12 mouse cellular contexts compared by ENCODE assay signal in the genomic region with DNA sequence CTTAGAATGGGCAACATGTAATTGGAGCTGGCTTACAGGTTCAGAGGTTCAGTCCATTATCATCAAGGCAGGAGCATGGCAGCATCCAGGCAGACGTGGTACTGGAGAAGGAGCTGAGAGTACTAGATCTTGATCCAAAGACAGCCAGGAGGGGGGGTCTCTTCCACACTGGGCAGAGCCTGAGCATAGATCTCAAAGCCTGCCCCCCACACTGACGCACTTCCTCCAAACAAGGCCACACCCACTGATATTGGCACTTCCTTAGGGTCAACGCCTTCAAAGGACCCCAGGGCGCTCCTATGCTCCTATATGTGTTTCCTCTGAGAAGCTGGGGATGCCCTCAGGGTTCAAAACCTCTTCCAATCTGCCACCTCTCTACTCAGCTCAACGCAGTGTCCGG. TPM values are rescaled to one million over a fixed set of nuclear protein-coding genes. Genes with fewer than 3 reads are reported as not detected.
DNase-seq lines count a peak whose midpoint lies in the region; ATAC-seq and TF ChIP-seq lines count a peak whose summit lies in the region.
"Had no signal": no experiment of that assay in that cellular context is flagged by ENCODE, and none has a peak within 500 bp of the region (broad histone marks: within the 10 kb centered on the region; RNA-seq: fewer than 3 reads in every experiment).

No protein-coding gene starts in this region.

- WGBS in heart, embryonic 13.5 days: 68% methylated on average over 6 of the region's 6 CpGs
- 62% methylated on average over 6 of the region's 6 CpGs for WGBS in liver, embryonic 13.5 days (ENCODE audit: insufficient replicate concordance)
- WGBS in liver, embryonic 11.5 days: 70% methylated on average over 6 of the region's 6 CpGs

- in situ Hi-C loops in ES-E14 (cut with MboI; ENCODE audit: low sequenced_read_pairs in 2 of 2, unreplicated experiment in 2 of 2): no loop called here

- H3K4me3 ChIP-seq in heart, embryonic 13.5 days: no peak overlapping the region
- no peak overlapping the region for H3K4me3 ChIP-seq in liver, embryonic 13.5 days (replicated peaks)
- no peak overlapping the region for H3K4me3 ChIP-seq in liver, embryonic 11.5 days (ENCODE audit: low read depth, low read length)
- peak overlapping the region in 1 of 2 experiments; percentile 44; a peak in 1 of 4 replicates for H3K4me3 ChIP-seq in ES-E14 (ENCODE audit: insufficient read depth in 1 of 2, low read depth in 1 of 2, low read length in 2 of 2, poor library complexity in 1 of 2, severe bottlenecking in 1 of 2)
- H3K4me3 ChIP-seq: erythroblast, embryonic 14.5 days had no signal

- no peak for ATAC-seq in heart, embryonic 13.5 days (ENCODE audit: extremely low read depth, insufficient number of reproducible peaks, low FRiP score, low TSS enrichment)
- ATAC-seq in liver, embryonic 13.5 days (ENCODE audit: low read depth): 0 out of 2 replicates have a peak, but pooled peaks have one; percentile 29
- ATAC-seq in liver, embryonic 11.5 days (replicated peaks; ENCODE audit: low FRiP score): no peak
- ATAC-seq: hindbrain, embryonic 16.5 days had no signal

- H3K9ac ChIP-seq in heart, embryonic 13.5 days: no peak overlapping the region
- no peak overlapping the region for H3K9ac ChIP-seq in liver, embryonic 13.5 days
- no peak overlapping the region for H3K9ac ChIP-seq in liver, embryonic 11.5 days (ENCODE audit: low read depth, low read length)
- peak overlapping the region; percentile 17; the same call in 1 of the 2 replicates for H3K9ac ChIP-seq in ES-E14 (ENCODE audit: insufficient read depth, low read depth, low read length, poor library complexity, severe bottlenecking)

- H3K27me3 ChIP-seq in heart, embryonic 13.5 days (replicated peaks): no peaks in the 10 kb centered on the region
- no peaks in the 10 kb centered on the region for H3K27me3 ChIP-seq in liver, embryonic 13.5 days
- H3K27me3 ChIP-seq in liver, embryonic 11.5 days (replicated peaks; ENCODE audit: control insufficient read depth, insufficient read depth, low read length): no peaks in the 10 kb centered on the region

- H3K4me1 ChIP-seq in heart, embryonic 13.5 days: peaks cover 32% of the 10 kb centered on the region
- H3K4me1 ChIP-seq in liver, embryonic 13.5 days (replicated peaks): peaks cover 8% of the 10 kb centered on the region
- peaks cover 5% of the 10 kb centered on the region; the same call in 1 of the 2 replicates for H3K4me1 ChIP-seq in liver, embryonic 11.5 days (replicated peaks; ENCODE audit: control insufficient read depth, insufficient read depth, low read length)
- H3K4me1 ChIP-seq in ES-E14 (ENCODE audit: control insufficient read depth in 2 of 2, insufficient read depth in 2 of 2, low read length in 2 of 2, poor library complexity in 1 of 2): peaks cover 5 to 15% of the 10 kb centered on the region in 2 experiments

- no peak for DNase-seq in heart, adult 18-20 months
- DNase-seq in liver, embryonic 13.5 days: no peak
- no peak for DNase-seq in liver, embryonic 11.5 days (ENCODE audit: low spot score)
- no peak for DNase-seq in ES-E14 (ENCODE audit: low read depth, low spot score)
- DNase-seq in lung, postnatal 10 days: peak; percentile 62
- DNase-seq in cerebellum, postnatal 36 days: no peak
- DNase-seq in B cell, adult 2 months: no peak
- DNase-seq: cerebellum, adult 18-20 months had no signal

- no peaks in the 10 kb centered on the region for H3K36me3 ChIP-seq in heart, embryonic 13.5 days
- no peaks in the 10 kb centered on the region for H3K36me3 ChIP-seq in liver, embryonic 13.5 days
- no peaks in the 10 kb centered on the region for H3K36me3 ChIP-seq in liver, embryonic 11.5 days (ENCODE audit: control insufficient read depth, insufficient read depth, low read length)
- H3K36me3 ChIP-seq in ES-E14 (ENCODE audit: control insufficient read depth, insufficient read depth, low read length, poor library complexity, severe bottlenecking): no peaks in the 10 kb centered on the region

- H3K9me3 ChIP-seq in heart, embryonic 13.5 days: no peaks in the 10 kb centered on the region
- no peaks in the 10 kb centered on the region for H3K9me3 ChIP-seq in liver, embryonic 13.5 days (replicated peaks)
- H3K9me3 ChIP-seq in liver, embryonic 11.5 days (ENCODE audit: control insufficient read depth, low read length): no peaks in the 10 kb centered on the region
- H3K9me3 ChIP-seq in ES-E14 (ENCODE audit: control insufficient read depth, insufficient read depth, low read depth, low read length): no peaks in the 10 kb centered on the region

- H3K4me2 ChIP-seq in heart, embryonic 13.5 days: no peak overlapping the region
- H3K4me2 ChIP-seq in liver, embryonic 13.5 days: no peak overlapping the region
- H3K4me2 ChIP-seq in liver, embryonic 11.5 days: no peak overlapping the region
- H3K4me2 ChIP-seq: midbrain, embryonic 11.5 days had no signal

- peak overlapping the region; percentile 67 for H3K27ac ChIP-seq in heart, embryonic 13.5 days (replicated peaks)
- no peak overlapping the region; the same call in 1 of the 2 replicates for H3K27ac ChIP-seq in liver, embryonic 13.5 days
- H3K27ac ChIP-seq in liver, embryonic 11.5 days (ENCODE audit: low read depth, low read length): no peak overlapping the region
- H3K27ac ChIP-seq in ES-E14 (ENCODE audit: insufficient read depth, low read depth, low read length, poor library complexity, severe bottlenecking): peak overlapping the region; percentile 60; the same call in 1 of the 2 replicates

TF ChIP-seq in ES-E14, 5 proteins besides CTCF, POLR2A, EP300 and RAD21:
- TF ChIP-seq CHD2 (IDR thresholded peaks at IDR 0.05; ENCODE audit: low read depth, low read length) (no peak), ZNF384 (IDR thresholded peaks at IDR 0.05; ENCODE audit: low read depth, low read length) (no peak), HCFC1 (IDR thresholded peaks at IDR 0.05; ENCODE audit: borderline replicate concordance, insufficient read depth, low read length) (no peak), ZC3H11A (IDR thresholded peaks at IDR 0.05; ENCODE audit: borderline replicate concordance, low read depth, low read length) (no peak), MAFK (IDR thresholded peaks at IDR 0.05; ENCODE audit: insufficient read depth, low read depth, low read length) (no peak)
TF ChIP-seq in ES-E14: peak in this region for 0.

RNA-seq across cellular contexts. Expression of a gene that starts 22.0 kb away (rescaled TPM):
- 9.1 and 9.8 TPM in 2 replicates for polyA plus RNA-seq in heart, embryonic 13.5 days (2015; fragmentation: Nextera tagmentation; extraction: Ambion mirVana)
- 1 to 10 TPM; 2.6 to 3.7 TPM for total RNA-seq in heart, adult 18-20 months (2021)
- 6.3 and 7.0 TPM in 2 replicates for polyA plus RNA-seq in liver, embryonic 13.5 days (2015; fragmentation: Nextera tagmentation; extraction: Ambion mirVana)
- 9.7 and 9.9 TPM in 2 replicates for polyA plus RNA-seq in liver, embryonic 11.5 days (2014; fragmentation: Nextera tagmentation; extraction: Ambion mirVana)
- 6.7 and 8.2 TPM in 2 replicates for total RNA-seq in ES-E14 (2012; rRNA removed)

RNA-seq across cellular contexts. Expression of a gene that starts 33.8 kb away (rescaled TPM):
- 5.3 and 5.4 TPM in 2 replicates for polyA plus RNA-seq in heart, embryonic 13.5 days (2015; fragmentation: Nextera tagmentation; extraction: Ambion mirVana)
- total RNA-seq in heart, adult 18-20 months (2021): 10 to 100 TPM; 14.9 to 16.4 TPM
- polyA plus RNA-seq in liver, embryonic 13.5 days (2015; fragmentation: Nextera tagmentation; extraction: Ambion mirVana): 2.4 and 3.0 TPM in 2 replicates
- 10.8 and 11.3 TPM in 2 replicates for polyA plus RNA-seq in liver, embryonic 11.5 days (2014; fragmentation: Nextera tagmentation; extraction: Ambion mirVana)
- 36.4 and 53.2 TPM in 2 replicates for total RNA-seq in ES-E14 (2012; rRNA removed)

RNA-seq across cellular contexts. Expression of a gene that starts 54.0 kb away (rescaled TPM):
- 1.3 and 2.0 TPM in 2 replicates for polyA plus RNA-seq in heart, embryonic 13.5 days (2015; fragmentation: Nextera tagmentation; extraction: Ambion mirVana)
- total RNA-seq in heart, adult 18-20 months (2021): 1 to 10 TPM; 3.6 to 5.5 TPM
- 0.25 and 0.44 TPM in 2 replicates for polyA plus RNA-seq in liver, embryonic 13.5 days (2015; fragmentation: Nextera tagmentation; extraction: Ambion mirVana)
- 1.4 and 1.6 TPM in 2 replicates for polyA plus RNA-seq in liver, embryonic 11.5 days (2014; fragmentation: Nextera tagmentation; extraction: Ambion mirVana)
- total RNA-seq in ES-E14 (2012; rRNA removed): 6.6 and 10.3 TPM in 2 replicates

RNA-seq across cellular contexts. Expression of a gene that starts 55.6 kb away (rescaled TPM):
- polyA plus RNA-seq in heart, embryonic 13.5 days (2015; fragmentation: Nextera tagmentation; extraction: Ambion mirVana): 152 and 169 TPM in 2 replicates
- total RNA-seq in heart, adult 18-20 months (2021): 100 to 1,000 TPM in 1 of 2 experiments, 10 to 100 TPM in 1; 93.2 to 100 TPM
- polyA plus RNA-seq in liver, embryonic 13.5 days (2015; fragmentation: Nextera tagmentation; extraction: Ambion mirVana): 111 and 118 TPM in 2 replicates
- polyA plus RNA-seq in liver, embryonic 11.5 days (2014; fragmentation: Nextera tagmentation; extraction: Ambion mirVana): 159 and 171 TPM in 2 replicates
- 43.0 and 60.0 TPM in 2 replicates for total RNA-seq in ES-E14 (2012; rRNA removed)

Comparison
In these comparisons a context has a peak if more than half of its experiments do, and no peak if none do; other contexts are left out.
1. H3K27ac ChIP-seq: peak in heart, embryonic 13.5 days (single experiment) and ES-E14 (single experiment); none in liver, embryonic 13.5 days (single experiment) and liver, embryonic 11.5 days (single experiment).